Mouse (Mus musculus) bone marrow, adult 2 months (tissue): Measurements from ENCODE around the gene Tmem190.

Source experiments
- CTCF ChIP-seq: fragments of 200-500 bp; IDR thresholded peaks from 2 replicates; pipeline ENCODE4 v1.5.1; 2011; ENCODE audit warnings: low read length, control low read depth; ENCODE audit not compliant: control insufficient read depth, insufficient read depth
- POLR2A ChIP-seq: fragments of 200-500 bp; IDR thresholded peaks from 2 replicates; pipeline ENCODE4 v1.6.1; 2011; ENCODE audit warnings: low read depth, mild to moderate bottlenecking, control low read depth, low read length, borderline replicate concordance; ENCODE audit not compliant: control insufficient read depth

DNA sequence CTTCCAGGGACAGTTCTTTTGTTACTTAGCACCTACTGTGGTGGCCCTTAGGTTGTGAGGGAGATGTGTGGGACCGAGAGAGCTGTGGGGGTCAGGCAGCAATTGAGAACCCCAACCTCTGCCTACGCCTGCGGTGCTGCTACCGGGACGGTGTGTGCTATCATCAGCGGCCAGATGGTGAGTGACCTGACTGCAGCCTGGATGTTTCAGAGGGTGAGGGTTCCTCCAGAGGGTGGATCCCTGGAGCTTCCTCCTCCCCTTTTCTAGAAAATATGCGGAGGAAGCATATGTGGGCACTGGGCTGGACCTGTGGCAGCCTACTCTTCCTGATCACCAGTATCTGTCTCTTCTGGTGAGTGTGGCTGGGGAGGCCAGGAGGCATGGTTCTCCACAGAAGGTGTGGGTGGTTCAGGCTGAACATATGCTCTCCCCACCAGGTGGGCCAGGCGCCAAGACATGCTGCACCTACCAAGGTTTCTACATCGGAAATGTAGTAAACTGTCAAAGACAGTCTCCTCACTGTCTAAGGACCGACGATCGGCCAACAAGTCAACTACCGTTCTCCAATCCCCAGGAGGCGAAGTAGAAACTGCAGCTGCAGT, 1.0 kb downstream of the Tmem190 start:
- TF ChIP-seq POLR2A (no peak), CTCF (no peak)
